Mouse (Mus musculus): ENCODE measurements around the gene Deup1.
"Not testable (repeated sequence)": the region's sequence is repeated elsewhere in the genome, so short reads cannot be mapped to it uniquely, and the experiment has no call there.

The Deup1 gene

DNA sequence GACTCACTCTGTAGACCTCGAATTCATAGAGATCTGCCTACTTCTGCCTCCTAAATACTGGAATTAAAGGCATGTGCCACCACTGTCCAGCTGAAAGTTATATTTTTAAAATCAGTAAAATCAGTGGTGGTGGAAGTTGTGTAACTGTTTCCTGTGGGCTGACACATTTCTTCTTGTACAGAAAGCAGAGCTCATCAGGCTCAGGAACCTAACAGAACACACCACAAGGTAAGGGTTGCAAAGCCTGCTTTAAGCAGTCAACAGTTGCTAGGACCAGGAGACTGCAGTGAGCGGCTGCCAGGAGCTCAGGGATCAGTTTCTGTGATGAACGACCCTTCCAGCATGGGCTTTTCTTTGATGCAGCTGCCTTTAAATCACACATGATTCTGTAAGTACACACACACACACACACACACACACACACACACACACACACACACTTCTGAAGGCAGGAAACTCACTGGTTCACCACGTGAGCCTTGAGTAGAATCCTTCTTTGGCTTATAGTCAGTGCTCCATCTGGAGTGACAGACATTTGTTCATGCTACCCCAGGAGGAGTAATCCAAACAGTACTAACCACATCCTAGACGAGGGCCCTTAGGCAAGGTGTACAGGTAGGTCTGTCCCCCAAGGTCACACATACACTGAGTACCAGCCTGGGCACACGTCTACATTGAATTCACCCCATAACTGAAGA lies 40.4 kb downstream of the Deup1 start:
- no peak for DNase-seq (ENCODE audit: low spot score in 2 of 2)

DNA sequence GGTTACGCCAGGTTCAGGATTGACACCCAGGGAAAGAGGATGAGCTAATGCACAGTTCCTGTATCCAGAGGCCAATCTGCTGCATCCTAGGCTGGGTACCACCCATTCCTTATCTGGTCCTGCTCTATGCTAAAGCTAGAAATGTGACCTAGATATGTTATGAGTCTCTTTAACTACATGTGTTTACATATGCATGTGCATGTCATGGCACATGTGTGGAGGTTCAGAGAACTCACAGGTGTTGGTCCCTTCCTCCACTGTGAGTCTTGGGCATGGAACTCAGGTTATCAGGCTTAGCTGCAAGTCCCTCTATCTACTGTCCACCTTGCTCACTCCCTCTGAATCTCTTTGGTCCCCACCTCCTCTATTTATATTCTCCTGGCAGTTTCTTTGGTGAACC lies 41.8 kb downstream of the Deup1 start:
- DNase-seq (ENCODE audit: low spot score in 2 of 2), result no peak

DNA sequence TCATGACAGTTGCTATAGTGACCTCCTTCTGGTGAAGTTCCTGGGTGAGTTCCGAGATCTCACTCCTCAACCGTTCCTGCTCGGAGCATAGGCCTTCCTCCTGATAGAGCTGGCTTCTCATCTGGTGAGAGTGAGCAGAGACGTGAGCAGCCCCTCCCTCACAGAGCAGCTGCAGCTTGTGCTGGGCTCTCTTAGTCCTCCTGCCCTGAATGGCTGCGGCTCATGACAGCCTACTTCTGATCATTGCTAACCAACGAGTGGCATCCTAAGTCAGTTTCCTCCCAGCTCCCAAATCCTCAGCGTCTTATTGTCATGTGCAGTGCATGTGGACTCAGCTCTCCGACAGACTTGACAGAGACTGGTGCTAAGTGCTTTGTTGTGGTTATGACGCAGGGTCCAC lies 43.5 kb downstream of the Deup1 start:
- DNase-seq (ENCODE audit: low spot score in 2 of 2), result no peak

DNA sequence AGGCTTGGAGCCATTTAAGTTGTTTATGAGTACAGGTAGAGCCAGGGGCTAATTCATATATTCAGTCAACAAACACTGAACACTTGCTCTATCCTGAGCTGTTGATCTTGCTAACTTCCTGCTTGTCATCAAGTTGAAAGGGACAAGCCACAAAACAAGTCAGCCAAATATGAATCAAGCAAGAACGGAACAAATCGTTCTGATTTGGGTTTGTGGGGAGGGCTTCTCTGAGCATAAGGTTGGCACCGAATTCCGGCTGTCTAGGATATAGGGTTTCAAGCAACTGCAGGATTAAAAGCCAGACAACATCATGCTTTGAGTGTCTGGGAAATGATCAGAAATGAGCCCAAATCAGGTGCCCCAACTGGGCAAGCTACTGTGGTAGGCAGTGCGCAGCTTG lies 45.7 kb downstream of the Deup1 start:
- no peak for DNase-seq (ENCODE audit: low spot score in 2 of 2)

DNA sequence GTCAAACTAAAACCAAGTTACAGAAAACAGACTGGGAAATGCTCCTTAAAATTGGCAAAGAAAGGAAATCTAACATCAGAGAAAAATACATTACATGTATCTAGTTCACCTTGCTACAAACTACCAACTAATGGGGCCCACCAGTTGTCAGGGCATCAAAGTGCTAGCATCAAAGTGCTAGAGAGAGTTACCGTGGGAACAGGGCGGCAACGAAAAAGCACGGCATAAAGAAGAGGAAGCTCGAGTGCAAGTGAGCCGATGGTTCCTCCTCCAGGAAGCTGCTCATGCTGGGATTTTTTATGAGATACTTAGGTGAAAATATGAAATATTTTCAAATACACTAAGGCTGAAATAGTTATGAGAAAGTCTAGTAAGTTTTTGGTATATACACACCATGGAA lies 47.6 kb downstream of the Deup1 start:
- DNase-seq (ENCODE audit: low spot score in 2 of 2), result no peak

DNA sequence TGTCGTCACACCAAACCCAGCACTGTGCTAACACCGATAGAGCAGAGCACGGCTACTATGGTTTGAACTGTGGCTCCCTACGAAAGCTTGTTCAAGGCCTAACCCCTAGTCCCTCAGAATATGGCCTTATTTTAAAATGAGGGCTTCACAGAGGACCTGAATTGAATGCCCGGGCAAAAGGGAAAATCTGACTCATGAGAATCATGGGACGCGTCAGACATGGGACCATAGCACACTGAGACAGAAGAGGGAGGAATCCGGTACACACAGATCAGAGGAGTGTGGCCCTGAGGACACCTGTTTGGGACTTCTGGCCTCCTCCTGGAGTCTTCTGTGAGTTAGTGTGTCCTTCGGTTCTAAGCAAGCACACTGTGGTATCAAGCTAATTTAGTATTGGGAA lies 48.8 kb downstream of the Deup1 start:
- no peak for DNase-seq (ENCODE audit: low spot score in 2 of 2)

DNA sequence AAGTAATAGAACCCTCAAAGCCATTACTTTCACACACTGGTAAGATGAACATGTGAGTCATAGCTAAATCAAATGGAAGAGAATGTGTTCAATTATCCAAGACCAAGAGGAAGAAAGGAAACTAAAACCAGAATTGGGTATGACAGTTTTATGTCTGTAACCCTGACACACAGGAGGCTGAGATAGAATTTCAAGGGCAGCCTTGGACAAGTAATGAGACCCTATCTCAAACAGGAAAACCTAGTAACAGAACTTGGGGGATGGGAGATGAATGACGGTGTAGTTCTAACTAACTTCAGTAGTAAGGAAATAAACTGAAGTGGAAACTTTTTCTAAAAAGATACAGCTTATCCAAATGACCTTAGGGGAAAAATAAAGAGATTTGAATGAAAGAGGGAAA lies 49.3 kb downstream of the Deup1 start:
- DNase-seq (ENCODE audit: low spot score in 2 of 2), result no peak

DNA sequence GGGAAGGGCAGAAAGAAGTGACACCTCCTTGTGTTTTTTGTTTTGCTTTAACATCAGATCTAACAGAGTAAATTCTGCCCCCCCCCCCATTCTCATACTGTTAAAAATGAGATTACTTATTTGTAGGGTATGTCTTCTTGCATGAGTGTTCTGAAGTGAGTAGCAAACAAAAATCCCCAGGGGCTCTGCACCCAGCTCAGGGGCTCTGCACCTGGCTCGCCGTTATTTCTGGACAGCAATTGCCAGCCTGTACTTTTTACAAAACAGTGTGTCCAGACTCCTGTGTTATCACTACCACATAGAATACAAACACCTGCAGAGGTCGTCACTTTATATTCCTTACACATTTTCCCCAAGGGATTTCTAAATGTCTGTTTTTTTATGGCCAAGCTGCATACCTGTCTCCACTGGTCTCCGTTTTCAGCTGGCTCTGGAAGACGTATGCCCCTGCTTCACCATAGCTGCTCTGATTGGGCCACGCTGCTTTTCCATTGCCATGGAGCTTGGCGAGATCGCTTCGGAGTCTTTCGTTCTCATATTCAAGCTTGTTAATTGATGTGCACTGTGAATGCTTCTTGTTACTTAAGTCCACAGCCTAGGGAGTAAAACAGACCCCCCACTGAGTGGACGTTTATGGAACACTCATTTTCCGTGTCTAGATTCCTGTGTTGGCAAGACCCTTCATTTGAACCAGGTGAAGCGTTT lies 52.8 kb downstream of the Deup1 start:
- no peak for DNase-seq (ENCODE audit: low spot score in 2 of 2)

DNA sequence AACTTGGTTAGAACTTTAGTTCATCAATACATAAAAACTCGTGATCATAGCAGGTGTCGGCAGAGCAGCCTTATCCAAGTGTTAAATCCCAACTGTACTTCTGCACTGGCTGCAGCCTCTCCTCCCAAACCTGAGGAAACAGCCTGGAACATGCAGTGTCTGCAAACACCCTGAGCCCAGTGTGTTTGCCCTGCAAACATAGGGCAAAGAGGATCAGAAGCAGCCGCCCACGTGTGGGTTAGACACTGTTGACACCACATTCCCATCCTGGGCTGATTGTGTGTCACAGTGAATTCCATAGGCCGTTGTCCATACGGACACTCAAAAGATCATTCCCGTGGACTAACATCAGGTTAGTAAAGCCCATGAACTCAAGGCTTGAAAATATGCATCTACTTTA lies 65.4 kb downstream of the Deup1 start:
- no peak for DNase-seq (ENCODE audit: low spot score in 2 of 2)

DNA sequence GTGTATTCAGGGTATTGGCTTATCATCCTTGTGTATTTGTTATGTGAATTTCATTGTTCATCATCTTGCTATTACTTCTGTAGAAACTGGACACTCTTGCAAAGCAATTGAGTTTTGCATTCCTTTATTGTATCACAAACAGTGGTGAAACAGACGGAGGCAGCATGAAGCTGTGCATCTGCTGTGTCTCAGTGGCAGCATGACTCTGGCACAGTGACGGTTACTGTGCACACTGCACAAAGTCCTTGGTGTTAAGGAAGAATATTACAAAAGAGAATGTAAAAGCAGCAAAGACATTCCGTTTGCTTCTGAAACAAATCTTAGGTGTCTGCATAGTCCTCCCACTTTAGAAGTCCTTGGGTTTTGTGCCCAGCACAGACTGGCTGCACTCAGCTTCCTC lies 67.3 kb downstream of the Deup1 start:
- no peak for DNase-seq (ENCODE audit: low spot score in 2 of 2)

DNA sequence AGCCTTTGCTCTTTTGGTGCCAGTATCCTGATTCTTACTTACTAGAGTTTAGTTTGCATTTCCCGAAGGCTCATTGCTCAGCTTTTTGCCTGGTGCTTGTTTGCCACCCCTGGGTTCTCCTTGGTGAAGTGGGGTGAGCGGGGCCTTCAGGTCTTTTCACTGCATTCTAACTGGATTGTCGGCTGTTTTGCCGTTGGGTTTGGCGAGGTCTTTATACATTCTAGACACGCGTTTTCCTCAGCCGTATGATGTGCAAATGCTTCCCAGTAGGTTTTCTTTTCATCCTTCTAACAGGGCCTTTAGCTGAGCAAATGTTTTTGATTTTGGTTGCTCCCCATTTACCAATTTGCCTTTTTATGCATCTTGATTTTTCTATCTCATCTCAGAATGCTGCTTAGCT lies 74.4 kb downstream of the Deup1 start:
- DNase-seq (ENCODE audit: low spot score in 2 of 2), result no peak

DNA sequence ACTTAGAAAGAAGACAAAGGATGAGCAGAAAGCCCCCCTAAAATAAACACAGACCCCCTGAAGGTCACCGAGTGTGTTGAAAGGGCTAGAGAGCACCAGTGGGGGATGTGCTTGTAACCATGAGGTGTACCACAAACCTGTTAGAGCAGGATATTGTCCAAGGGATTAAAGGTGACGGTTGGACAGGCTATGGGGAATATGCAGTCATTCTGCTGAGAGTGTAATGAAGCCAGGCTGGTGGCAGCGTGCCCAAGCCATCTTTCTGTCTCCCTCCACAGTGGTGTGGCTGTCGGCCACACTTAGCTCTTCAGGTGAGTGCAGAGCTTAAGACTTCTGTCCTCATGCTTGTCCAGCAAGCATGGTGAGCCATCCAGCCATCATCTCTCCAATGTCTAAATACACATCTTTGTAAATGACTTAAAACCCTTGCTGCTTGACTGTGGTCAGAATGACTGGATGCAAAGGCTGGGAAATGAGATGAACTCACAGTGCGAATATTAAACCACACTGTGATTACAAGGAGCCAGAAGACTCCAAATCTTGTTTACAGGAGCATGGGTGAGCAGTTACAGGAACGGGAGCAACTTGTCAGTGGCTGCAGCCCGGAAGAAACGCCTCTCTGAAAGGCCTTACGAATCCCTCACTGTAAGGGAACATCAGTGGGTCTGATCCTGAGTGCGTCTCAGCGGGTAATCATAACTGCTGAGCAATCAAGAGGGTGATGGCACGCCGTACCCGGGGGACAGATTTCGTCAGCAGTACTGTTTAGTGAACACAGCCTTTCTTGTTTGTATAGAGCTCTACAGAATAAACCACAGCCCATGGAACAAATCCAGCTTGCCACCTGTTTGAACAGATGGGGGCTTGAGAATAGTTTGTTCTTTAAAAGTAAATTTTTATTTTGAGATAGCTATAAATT lies 75.5 kb downstream of the Deup1 start:
- DNase-seq (ENCODE audit: low spot score in 2 of 2), result no peak

DNA sequence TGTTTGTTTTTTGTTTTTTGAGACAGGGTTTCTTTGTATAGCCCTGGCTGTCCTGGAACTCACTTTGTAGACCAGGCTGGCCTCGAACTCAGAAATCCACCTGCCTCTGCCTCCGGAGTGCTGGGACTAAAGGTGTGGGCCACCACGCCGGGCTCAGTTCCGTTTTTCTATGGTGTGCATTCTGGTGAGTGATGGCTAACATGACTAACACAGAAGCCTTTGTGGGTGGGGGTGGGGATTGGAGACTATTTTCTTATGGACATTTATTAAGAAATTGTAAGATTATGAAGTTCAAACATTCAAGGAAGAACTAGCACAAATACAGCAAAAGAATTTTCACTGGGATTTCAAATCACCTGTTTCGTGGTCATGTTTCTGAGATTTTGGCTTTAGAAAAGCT lies 76.7 kb downstream of the Deup1 start:
- DNase-seq (ENCODE audit: low spot score in 2 of 2), result not testable (repeated sequence)

DNA sequence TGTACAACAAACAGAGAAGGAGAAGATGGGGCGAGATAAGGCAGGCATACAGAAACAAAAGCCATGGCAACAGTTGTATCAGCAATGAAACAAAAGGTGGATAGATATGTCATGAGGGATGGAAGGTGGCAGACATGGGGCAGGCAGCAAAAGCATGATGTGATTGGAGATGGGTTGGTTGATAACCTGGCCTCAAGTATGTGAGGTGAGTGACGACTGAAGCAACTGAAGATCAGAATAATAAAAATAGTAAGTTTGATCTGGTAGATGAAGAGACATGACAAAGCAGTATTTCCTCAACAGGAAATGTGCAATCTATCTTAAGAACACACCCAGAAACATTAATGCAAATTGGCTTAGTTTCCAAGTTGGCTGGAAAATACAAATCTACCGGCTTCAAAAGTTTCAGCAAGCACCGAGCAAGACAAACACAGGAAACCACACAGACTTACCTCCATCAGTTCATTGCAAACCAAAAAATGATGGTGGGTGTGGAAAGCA lies 77.2 kb downstream of the Deup1 start:
- no peak for DNase-seq (ENCODE audit: low spot score in 2 of 2)

DNA sequence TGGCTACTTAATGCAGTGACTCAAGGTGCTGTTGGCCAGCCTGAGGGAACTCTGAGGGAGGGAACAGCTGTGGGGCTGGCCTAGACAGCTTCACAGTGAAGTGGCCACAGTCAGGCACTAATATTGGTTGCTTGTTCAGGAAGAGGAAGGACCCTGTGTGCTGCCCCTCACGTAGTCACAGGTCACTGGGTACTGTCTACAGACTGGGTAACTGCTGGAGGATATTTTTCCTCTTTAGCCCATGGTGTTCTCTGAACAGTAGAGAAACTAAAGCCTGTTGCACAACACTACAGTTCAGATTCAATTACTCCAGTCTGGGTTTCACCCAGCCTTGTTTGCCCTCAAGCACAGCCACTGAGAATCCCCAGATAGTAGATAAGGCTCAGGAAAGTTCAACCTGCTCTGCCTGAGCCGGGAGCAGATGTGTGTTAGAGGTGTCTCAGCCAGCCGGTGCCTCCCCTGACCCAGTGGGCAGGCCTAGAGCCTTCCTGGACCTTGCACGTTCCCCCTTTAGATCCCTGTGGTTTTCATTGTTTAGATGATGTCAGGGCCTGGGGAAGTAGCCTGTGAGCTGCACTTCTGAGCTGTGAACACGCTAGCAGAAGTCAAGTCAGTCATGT lies 85.9 kb downstream of the Deup1 start:
- DNase-seq (ENCODE audit: low spot score in 2 of 2), result peak; percentile 18 to 30

DNA sequence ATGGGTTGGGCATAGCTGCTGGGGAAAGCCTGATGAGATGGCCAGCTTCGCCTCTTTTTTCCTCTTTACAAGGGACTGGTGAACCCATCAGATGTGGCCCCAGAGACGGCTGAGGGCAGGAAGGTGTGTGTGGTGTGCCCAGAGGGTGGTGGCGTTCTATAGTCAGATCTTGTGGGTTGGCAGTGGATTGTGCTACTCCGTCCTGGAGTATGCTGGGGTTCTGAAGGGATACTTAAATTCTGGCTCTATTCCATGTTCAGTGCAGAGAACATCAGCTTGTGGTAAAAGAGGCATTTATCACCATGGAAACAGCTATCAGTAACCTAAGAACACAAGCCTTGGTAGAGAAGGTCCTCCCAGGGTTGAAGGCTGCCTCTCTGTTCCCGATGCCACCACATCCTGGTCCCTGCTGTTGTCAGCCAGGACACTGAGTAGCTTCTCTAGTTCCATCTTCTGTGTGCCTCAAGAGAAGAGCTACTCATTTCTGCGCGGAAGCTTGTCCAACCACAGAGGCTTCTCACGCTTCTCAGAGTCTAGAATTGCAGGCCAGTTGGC lies 88.7 kb downstream of the Deup1 start:
- DNase-seq (ENCODE audit: low spot score in 2 of 2), result no peak

DNA sequence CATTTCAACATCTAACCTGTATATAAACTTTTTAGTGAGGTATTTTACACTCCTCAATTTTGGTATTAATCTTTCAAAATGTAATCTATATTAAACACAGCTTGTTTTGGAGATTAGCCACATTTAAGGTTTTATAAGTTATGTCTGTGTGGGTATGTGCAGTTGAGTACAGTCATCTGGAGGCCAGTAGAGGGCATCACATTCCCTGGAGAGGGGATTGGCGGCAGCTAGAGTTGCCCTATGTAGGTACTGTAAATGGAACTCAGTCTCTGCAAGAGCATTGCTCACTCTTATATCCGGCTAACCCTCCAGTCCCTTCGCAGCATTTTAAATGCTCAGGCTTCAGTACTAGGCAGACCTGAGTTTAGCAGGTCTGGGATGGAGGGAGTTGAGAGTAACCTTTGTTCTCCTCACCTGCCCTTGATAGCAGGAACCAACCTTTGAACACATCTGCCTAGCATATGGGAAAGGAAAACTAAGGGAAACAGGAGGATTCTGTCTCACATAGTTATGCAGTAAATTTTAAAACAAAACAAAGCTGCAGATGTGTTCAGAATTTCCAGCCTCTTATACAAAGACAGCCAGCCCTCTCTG lies 90.2 kb downstream of the Deup1 start:
- no peak for DNase-seq (ENCODE audit: low spot score in 2 of 2)

DNA sequence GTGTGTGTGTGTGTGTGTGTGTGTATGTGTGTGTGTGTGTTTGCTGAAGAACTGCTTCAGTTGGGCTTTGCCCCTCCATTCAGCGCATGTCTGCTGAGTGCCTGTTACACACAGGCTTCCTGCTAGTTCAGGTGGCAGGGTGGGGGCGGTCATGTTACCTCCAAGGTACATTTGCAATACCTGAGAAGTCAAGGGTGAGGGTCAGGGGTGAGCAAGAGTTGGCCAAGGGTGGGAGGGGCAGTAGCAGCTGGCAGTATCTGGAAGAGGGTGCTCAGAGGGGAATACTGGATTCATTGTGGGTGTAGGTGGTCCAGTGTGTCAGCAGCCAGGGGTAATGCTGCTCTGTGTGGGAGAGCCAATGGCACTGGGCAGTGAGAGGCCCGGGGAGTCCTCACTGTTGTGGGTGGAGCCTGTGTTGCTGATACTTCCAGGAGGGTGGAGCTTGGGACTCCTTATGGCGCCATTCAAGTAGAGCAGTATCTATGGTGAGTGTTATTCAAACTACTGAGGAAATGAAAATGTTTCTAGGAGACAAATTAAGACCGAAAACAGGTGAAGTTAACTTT lies 90.8 kb downstream of the Deup1 start:
- DNase-seq (ENCODE audit: low spot score in 2 of 2), result no peak

DNA sequence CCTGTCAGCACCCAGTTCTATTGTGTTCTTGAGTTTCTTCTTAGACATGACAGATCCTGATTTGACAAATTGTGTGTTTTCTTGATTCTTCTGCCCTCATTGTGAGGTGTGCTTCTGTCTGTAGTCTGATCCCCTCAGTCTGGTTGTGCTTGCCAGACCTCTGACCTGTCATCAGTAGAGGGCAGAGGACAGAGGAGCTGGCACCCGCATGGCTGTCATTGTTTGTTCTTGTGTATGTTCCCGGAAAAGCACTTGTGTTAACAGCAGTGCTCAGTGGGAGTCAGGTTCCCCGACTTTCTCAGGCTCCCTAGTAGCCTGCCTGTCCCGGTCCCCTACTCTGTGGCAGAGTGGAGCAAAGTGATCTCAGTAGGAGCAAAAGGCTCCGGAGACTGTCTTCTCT lies 92.3 kb downstream of the Deup1 start:
- DNase-seq (ENCODE audit: low spot score in 2 of 2), result no peak

DNA sequence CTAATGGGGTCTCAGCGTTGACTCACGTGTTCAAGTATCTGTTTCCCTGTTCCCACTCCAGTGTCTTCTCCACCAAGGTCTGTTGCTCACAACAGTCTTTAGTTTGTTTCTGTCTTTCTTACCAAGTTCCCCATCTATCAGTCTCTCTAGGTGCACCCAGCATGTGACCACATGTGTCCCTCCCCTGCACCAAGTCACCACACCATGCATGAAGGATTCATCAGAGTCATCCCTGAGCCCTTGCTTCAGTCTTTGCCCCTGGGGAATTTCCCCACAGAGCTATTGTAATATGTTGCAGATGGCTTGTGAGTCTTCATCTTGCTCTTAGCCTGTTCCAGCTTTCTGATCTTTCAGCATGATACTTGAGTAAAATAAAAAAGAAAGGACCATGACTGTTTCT lies 93.6 kb downstream of the Deup1 start:
- DNase-seq (ENCODE audit: low spot score in 2 of 2), result no peak
